Mouse (Mus musculus): Measurements from ENCODE around the gene Ssbp3. TPM values are rescaled to one million over a fixed set of nuclear protein-coding genes. Genes with fewer than 3 reads are reported as not detected.

Ssbp3 gene
- total RNA-seq, 1 experiment from 2014 or later, result 53.3 TPM

- no peak for ATAC-seq (replicated peaks; ENCODE audit: low read depth, poor library complexity, severe bottlenecking)
Measured at GRCm38 (mm10) chr4:107026451-107026850, 116.0 kb downstream of the Ssbp3 start.

DNA sequence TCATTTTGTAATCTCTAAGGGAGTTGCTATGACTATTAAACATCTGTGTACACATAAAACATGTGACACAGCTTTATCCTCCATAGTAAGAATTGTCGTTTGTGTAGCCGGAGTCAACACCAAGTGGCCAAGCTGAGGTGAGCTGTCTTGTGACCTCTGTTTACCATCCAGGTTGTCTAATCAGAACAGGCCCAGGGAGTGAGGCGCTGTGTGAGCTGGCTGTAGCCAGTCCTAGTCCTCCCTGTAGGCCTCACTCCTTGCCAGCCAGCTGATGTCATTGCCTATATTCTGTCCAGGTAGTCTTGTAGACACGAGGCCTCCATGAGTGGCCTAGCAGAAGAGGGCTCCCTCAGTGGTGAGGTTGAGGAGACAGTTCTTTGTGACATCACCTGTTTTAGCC lies 125.2 kb downstream of the Ssbp3 start:
- no peak for ATAC-seq (replicated peaks; ENCODE audit: low read depth, poor library complexity, severe bottlenecking)

- ATAC-seq (replicated peaks; ENCODE audit: low read depth, poor library complexity, severe bottlenecking), result no peak
Measured at GRCm38 (mm10) chr4:107036985-107037384, 126.5 kb downstream of the Ssbp3 start.

GRCm38 (mm10) chr4:107038303-107038702 lies 127.8 kb downstream of the Ssbp3 start:
- no peak for ATAC-seq (replicated peaks; ENCODE audit: low read depth, poor library complexity, severe bottlenecking)

DNA sequence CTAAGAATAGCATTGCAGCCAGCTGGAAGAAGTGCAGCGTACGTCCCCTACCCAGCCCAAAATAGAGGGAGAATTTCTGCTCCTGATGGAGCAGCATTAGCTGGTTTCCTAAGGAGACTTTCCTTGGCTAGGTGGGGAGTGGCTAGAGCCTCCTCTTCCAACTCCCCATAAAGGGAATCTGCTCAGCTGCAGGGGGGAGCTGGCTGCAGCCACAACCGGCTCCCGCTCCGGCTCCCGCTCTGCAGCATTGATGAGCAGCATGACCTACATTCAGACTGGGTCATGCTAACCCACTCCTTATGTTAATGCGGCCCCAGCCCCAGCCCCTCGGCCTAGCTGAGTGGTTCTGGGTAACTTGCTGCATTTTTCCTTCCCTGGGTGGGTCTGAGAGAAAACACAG lies 128.8 kb downstream of the Ssbp3 start:
- no peak for ATAC-seq (replicated peaks; ENCODE audit: low read depth, poor library complexity, severe bottlenecking)

- ATAC-seq (replicated peaks; ENCODE audit: low read depth, poor library complexity, severe bottlenecking), result no peak
Measured at GRCm38 (mm10) chr4:107042304-107042703, 131.8 kb downstream of the Ssbp3 start.

DNA sequence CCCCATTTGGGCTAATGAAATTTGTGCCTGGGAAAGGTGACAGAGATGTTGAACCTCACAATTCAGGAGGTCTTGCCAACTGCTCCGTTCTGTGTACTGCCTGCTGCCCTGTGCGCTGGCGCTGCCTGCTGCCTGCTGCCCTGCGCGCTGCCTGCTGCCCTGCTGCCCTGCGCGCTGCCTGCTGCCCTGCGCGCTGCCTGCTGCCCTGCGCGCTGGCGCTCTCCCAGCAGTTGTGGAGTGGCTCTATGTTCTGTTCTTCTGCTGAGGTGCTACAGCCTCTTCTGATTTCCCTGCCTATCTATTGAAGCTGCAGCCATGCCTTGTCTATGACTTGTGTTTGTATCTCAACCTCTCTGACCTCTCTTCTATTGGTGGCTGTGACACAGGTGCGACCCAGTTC lies 134.7 kb downstream of the Ssbp3 start:
- no peak for ATAC-seq (replicated peaks; ENCODE audit: low read depth, poor library complexity, severe bottlenecking)

DNA sequence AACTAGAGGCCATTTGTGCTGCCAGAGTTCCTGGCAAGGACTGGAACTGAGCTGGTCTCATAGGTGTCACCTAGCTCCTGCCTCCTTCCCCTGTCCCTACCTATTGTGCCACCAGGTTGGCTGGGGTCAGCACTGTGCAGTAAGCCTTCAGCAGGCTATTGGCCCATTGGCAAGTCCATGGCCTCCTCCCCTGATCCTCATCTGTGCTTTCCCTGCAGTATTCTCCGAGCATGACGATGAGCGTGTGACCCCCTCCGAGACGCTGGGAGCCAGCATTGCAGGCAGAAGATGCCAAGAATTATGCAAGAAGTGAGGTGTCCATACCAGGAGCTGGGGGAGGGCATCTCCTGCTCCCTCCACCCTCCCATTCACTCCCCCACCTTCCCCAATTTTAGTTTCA lies 137.3 kb downstream of the Ssbp3 start:
- ATAC-seq (replicated peaks; ENCODE audit: low read depth, poor library complexity, severe bottlenecking), result no peak

- no peak for ATAC-seq (replicated peaks; ENCODE audit: low read depth, poor library complexity, severe bottlenecking)
Measured at GRCm38 (mm10) chr4:107048568-107049162, 138.2 kb downstream of the Ssbp3 start.

DNA sequence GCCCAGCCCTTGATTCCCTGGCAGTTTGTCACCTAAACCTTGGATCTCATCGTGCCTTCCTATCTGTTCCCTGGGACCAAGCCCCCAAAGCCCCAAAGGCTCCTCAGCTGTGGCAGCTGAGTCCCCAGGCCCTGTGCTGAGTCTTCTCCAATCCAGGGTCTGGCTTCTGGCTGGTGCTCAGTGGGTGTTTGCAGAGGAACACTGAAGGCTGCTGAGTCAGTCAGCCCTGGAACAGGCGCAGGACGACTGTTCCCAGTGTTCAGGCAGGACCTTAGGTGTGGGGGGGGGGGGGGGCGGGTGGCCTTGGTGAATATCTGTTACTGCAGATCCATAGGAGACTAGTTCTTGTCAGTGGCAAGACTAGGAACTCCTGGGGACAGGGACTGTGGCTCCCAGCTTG lies 141.4 kb downstream of the Ssbp3 start:
- no peak for ATAC-seq (replicated peaks; ENCODE audit: low read depth, poor library complexity, severe bottlenecking)

DNA sequence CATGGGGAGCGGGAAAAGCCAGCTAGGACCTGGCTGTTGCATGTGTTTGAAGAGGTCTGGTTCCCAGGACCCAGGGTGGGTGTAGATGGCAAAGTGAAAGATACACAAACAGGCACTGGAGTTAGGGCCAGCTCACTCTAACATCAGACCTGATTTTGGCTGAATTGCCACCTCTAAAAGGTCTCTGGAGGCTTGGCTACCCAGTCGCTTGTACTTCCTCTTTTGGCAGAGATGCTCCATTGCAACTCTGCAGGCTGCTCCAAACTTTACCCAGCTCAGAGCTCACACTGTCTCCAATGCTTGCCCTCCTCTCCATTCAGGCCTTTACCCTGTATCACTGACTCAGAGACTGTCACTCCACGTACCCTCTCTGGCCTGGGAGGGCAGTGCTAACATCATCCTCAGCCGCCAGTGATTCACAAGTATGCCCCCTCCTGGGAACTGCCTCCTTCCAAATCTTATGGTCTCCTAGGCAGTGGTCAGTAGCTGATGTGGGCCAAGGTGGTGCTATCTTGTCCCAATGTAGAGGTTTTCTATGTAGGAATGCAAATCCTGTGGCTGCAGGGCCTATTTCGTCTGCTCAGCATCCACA lies 142.6 kb downstream of the Ssbp3 start:
- ATAC-seq (replicated peaks; ENCODE audit: low read depth, poor library complexity, severe bottlenecking), result no peak; the same call in none of the 2 replicates

GRCm38 (mm10) chr4:107056088-107056487 lies 145.6 kb downstream of the Ssbp3 start:
- no peak for ATAC-seq (replicated peaks; ENCODE audit: low read depth, poor library complexity, severe bottlenecking)

- no peak for ATAC-seq (replicated peaks; ENCODE audit: low read depth, poor library complexity, severe bottlenecking)
Measured at GRCm38 (mm10) chr4:107058346-107058745, 147.8 kb downstream of the Ssbp3 start.

- ATAC-seq (replicated peaks; ENCODE audit: low read depth, poor library complexity, severe bottlenecking), result peak; percentile 84
Measured at GRCm38 (mm10) chr4:107058781-107059180, 148.3 kb downstream of the Ssbp3 start.

GRCm38 (mm10) chr4:107061560-107061959 lies 151.1 kb downstream of the Ssbp3 start:
- no peak for ATAC-seq (replicated peaks; ENCODE audit: low read depth, poor library complexity, severe bottlenecking)

- ATAC-seq (replicated peaks; ENCODE audit: low read depth, poor library complexity, severe bottlenecking), result no peak
Measured at GRCm38 (mm10) chr4:107063214-107063613, 152.7 kb downstream of the Ssbp3 start.

DNA sequence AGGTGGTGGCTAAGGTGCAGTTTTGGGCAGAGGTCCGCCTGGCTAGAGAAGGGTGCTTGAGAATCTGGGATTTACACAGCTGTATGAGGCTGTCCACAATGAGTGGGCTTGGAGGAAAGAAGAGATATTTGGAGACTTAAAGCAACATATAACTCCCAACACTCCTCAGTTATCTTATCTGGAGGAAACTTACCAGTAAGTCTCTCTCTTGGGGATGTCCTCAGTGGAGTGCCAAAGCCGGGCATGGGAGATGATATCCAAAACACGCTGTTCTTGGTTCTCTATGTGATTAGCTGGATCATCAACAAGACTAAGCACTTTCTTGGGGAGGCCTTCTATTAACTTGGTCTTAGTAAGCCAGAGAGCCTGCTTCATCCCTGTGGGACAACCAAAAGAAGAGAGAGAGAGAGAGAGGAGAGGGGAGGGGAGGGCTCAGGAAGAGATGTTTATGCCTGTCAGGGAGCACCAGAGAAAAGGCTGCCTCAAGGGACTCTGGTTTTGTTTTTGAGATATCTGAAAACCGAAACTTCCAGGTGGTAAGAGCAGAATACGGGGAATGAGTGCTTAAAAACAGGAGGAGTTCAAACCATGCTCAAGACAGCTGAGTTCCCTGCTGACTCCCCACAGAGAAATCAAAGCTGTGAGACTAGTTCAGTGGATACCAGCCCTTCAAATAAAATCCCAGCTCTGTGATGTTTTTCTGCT lies 154.0 kb downstream of the Ssbp3 start:
- no peak for ATAC-seq (replicated peaks; ENCODE audit: low read depth, poor library complexity, severe bottlenecking)

GRCm38 (mm10) chr4:107066252-107067124 lies 156.0 kb downstream of the Ssbp3 start, which contains the start of the genes Mrpl37 and Cyb5rl:
Gene Mrpl37 (minus strand): TSS chr4:107066868.
Gene Cyb5rl (plus strand): TSS chr4:107066988.
- ATAC-seq (replicated peaks; ENCODE audit: low read depth, poor library complexity, severe bottlenecking), result peak; percentile 98

GRCm38 (mm10) chr4:107067151-107067840 lies 156.8 kb downstream of the Ssbp3 start:
- ATAC-seq (replicated peaks; ENCODE audit: low read depth, poor library complexity, severe bottlenecking), result peak; percentile 52

DNA sequence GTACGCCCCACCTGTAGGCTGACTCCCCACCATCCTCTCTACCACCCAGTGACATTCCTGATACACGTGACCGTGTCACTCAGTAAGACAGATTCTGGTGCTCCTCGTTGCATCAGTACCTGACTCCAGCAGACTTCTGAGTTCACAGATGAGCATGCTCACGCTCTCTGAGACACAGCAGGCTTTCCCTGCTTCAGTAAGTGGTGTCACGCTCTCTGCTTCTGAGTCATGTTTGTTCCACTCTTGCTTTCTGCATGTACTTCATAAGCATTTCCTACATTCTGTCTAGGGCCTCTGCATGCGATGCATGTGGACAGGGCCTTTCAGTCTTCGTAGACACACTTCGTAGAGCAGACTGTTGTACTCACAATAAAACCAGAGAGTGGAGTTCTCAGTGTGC lies 161.8 kb downstream of the Ssbp3 start:
- ATAC-seq (replicated peaks; ENCODE audit: low read depth, poor library complexity, severe bottlenecking), result no peak

Data from common myeloid progenitor, adult 5-6 weeks (primary cell).